ENCODE assay signal across 28 mouse cellular contexts in the genomic region with DNA sequence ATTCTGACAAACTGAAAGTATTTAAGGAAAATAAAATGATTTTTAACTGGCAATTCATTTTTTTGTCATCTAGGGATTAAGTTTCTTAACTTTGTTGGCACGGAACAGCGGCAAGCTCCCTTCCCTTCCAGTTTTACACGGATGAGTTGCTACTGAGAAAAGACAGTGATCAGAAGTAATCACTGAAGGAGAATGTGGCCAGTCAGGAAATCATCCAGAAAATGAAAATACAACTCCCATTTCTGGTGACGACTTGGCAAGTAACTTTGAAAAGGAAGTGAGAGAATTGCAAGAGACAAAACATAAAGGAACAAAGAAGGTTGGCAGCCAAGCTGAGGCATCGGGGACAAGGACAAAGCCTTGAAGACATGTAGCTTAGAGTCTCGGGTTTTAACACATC.
DNase-seq lines count a peak whose midpoint lies in the region; ATAC-seq lines count a peak whose summit lies in the region.
"Had no signal": no experiment of that assay in that cellular context is flagged by ENCODE, and none has a peak within 500 bp of the region (broad histone marks: within the 10 kb centered on the region; RNA-seq: fewer than 3 reads in every experiment).

No protein-coding gene starts in this region.

- DNase-seq in heart, adult 8-10 months (ENCODE audit: low spot score): peak; percentile 2
- no peak for DNase-seq in heart, adult 9 months (ENCODE audit: low spot score in 2 of 2)
- DNase-seq in kidney, postnatal 14 days: peak; percentile 1
- DNase-seq in kidney, postnatal 10 days: no peak
- peak; percentile 29 for DNase-seq in 3T3-L1 (ENCODE audit: low read depth, low spot score)
- peak; percentile 6 for DNase-seq in adipocyte (ENCODE audit: low spot score)
- DNase-seq in midbrain, embryonic 11.5 days (ENCODE audit: low spot score, missing footprints): no peak
- DNase-seq in gastrocnemius, postnatal 10 days: no peak
- DNase-seq: adrenal gland, postnatal 14 days; B cell, adult 2 months; cerebellum, adult 8-10 months; gastrocnemius, adult 2 months; layer of hippocampus, adult 9-11 months; liver, embryonic 13.5 days; thymus, adult 18-20 months; thymus, postnatal 36 days had no signal

- H3K4me1 ChIP-seq in midbrain, embryonic 11.5 days (ENCODE audit: control insufficient read depth, insufficient read depth, low read length): no peaks in the 10 kb centered on the region
- H3K4me1 ChIP-seq: forebrain, embryonic 13.5 days; hindbrain, embryonic 12.5 days; liver, embryonic 13.5 days; lung, embryonic 15.5 days; megakaryocyte, embryonic 14.5 days; midbrain, embryonic 15.5 days; neural tube, embryonic 13.5 days had no signal

- no peak for ATAC-seq in midbrain, embryonic 11.5 days (ENCODE audit: low FRiP score)
- ATAC-seq: forebrain, embryonic 13.5 days; midbrain, embryonic 15.5 days had no signal

- no peaks in the 10 kb centered on the region; the same call in 1 of the 2 replicates for H3K27me3 ChIP-seq in midbrain, embryonic 11.5 days (ENCODE audit: control insufficient read depth, insufficient read depth, low read length)
- H3K27me3 ChIP-seq: CH12.LX; forebrain, embryonic 13.5 days; hindbrain, embryonic 12.5 days; liver, embryonic 13.5 days; lung, embryonic 15.5 days; midbrain, embryonic 15.5 days; neural tube, embryonic 13.5 days had no signal

- no peaks in the 10 kb centered on the region for H3K9me3 ChIP-seq in midbrain, embryonic 11.5 days (ENCODE audit: control insufficient read depth, low read length)
- H3K9me3 ChIP-seq: forebrain, embryonic 13.5 days; G1E; hindbrain, embryonic 12.5 days; liver, embryonic 13.5 days; lung, embryonic 15.5 days; megakaryocyte, embryonic 14.5 days; midbrain, embryonic 15.5 days; neural tube, embryonic 13.5 days had no signal

- H3K9ac ChIP-seq in midbrain, embryonic 11.5 days (ENCODE audit: low read length): no peak overlapping the region
- H3K9ac ChIP-seq: forebrain, embryonic 13.5 days; hindbrain, embryonic 12.5 days; liver, embryonic 13.5 days; lung, embryonic 15.5 days; midbrain, embryonic 15.5 days; neural tube, embryonic 13.5 days had no signal

- no peaks in the 10 kb centered on the region for H3K36me3 ChIP-seq in midbrain, embryonic 11.5 days (ENCODE audit: control insufficient read depth, insufficient read depth, low read length)
- H3K36me3 ChIP-seq: G1E; hindbrain, embryonic 12.5 days; liver, embryonic 13.5 days; lung, embryonic 15.5 days; midbrain, embryonic 15.5 days; neural tube, embryonic 13.5 days had no signal

- WGBS in midbrain, embryonic 11.5 days: 34% methylated on average over 6 of the region's 6 CpGs

- H3K4me2 ChIP-seq in midbrain, embryonic 11.5 days: no peak overlapping the region
- H3K4me2 ChIP-seq: forebrain, embryonic 13.5 days; heart, embryonic 11.5 days; hindbrain, embryonic 12.5 days; liver, embryonic 13.5 days; lung, embryonic 15.5 days; midbrain, embryonic 15.5 days; neural tube, embryonic 13.5 days had no signal

- H3K27ac ChIP-seq in midbrain, embryonic 11.5 days (ENCODE audit: low read depth, low read length): no peak overlapping the region
- H3K27ac ChIP-seq: forebrain, embryonic 13.5 days; gastrocnemius, adult 2 months; hindbrain, embryonic 12.5 days; left cerebral cortex, adult 2 months; liver, embryonic 13.5 days; lung, embryonic 15.5 days; midbrain, embryonic 15.5 days; neural tube, embryonic 13.5 days had no signal

- H3K4me3 ChIP-seq in midbrain, embryonic 11.5 days (ENCODE audit: low read depth, low read length): no peak overlapping the region
- H3K4me3 ChIP-seq: erythroblast, embryonic 14.5 days; forebrain, embryonic 13.5 days; gastrocnemius, adult 2 months; hindbrain, embryonic 12.5 days; left cerebral cortex, adult 2 months; liver, embryonic 13.5 days; lung, embryonic 15.5 days; megakaryocyte, embryonic 14.5 days; midbrain, embryonic 15.5 days; myocyte; neural tube, embryonic 13.5 days had no signal

Comparison
In these comparisons a context has a peak if more than half of its experiments do, and no peak if none do; other contexts are left out.
1. DNase-seq: peak in heart, adult 8-10 months (single experiment), kidney, postnatal 14 days (single experiment), 3T3-L1 (single experiment) and adipocyte (single experiment); none in heart, adult 9 months (0 of 2), kidney, postnatal 10 days (single experiment), midbrain, embryonic 11.5 days (single experiment) and gastrocnemius, postnatal 10 days (single experiment).